Mouse (Mus musculus): ENCODE measurements around the gene Rab3b.

DNA sequence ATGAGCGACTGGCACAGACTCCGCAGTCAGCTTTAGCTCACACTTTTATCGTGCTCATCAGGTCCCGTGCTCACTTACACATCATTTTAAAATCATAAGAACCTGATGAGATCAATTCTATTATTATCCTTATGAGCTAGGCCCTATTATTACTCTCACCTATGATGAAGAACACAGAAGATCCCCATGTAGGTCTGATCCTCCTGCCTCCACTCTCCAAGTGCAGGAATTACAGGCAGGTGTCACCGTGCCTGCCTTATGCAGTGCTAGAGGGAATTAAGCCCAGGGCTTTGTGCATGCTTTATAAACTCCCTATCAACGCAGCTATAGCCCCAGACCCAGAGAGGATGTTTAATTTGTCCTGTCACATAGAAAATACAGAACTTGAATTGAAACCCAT, 84.2 kb downstream of the Rab3b start:
- TF ChIP-seq CTCF (IDR thresholded peaks at IDR 0.05) (no peak), POLR2A (IDR thresholded peaks at IDR 0.05; ENCODE audit: insufficient read depth, low read depth, low read length) (no peak)
